Mouse (Mus musculus): ENCODE measurements at regions not wholly inside any gene's neighbourhood (a gene's known extent, or its start where the extent isn't known, plus 50 kb on each side); places are given as distances from the start of the nearest gene placed in this dataset.

DNA sequence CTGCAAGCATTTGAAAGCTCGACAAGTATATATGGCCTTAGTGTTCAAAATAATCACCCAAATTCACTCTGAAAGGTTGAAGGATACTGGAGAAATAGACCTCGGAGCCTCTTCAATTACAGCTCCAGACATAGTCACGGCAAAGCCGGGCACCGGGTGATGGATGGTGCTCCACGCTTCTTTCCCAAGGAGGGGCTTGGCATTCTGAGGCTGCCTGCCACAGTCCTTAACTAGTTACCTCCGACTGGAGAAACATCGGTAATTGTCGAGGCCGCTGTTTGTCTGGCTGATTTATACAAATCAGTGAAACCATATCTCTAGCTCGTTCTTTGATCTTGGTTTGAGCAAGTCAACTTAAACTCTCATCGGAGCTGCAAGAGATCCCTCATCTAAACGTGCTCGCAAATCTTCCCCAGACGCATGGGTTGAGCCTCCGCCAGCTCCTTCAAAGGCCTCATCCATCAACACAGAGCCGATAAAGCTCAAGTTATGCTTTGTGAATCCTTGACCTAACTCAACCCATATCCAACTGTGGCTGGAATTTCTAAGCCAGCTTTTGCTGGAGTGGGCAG is 145.4 kb upstream of the Stx16 start:
- no peak for DNase-seq (ENCODE audit: low spot score in 2 of 2)

DNA sequence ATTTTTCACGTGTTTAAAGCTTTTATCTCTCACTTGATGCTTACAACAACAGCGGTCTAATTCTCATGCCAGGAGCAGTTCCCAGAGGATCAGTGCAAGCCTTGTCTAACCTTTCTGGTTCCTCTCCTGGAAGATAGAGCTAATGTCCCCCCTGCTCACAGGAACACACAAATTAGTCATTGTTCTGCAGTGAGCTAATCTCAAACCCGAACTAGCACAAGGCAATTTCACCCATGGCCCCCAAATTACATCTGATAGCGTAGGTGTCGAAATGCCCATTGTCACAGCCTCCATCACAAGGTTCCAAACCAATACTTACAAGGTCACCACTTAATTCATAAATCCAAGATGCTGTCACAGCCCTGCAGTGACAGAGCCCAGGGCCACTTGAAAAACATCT is 140.4 kb upstream of the Stx16 start:
- DNase-seq (ENCODE audit: low spot score in 2 of 2): no peak

DNA sequence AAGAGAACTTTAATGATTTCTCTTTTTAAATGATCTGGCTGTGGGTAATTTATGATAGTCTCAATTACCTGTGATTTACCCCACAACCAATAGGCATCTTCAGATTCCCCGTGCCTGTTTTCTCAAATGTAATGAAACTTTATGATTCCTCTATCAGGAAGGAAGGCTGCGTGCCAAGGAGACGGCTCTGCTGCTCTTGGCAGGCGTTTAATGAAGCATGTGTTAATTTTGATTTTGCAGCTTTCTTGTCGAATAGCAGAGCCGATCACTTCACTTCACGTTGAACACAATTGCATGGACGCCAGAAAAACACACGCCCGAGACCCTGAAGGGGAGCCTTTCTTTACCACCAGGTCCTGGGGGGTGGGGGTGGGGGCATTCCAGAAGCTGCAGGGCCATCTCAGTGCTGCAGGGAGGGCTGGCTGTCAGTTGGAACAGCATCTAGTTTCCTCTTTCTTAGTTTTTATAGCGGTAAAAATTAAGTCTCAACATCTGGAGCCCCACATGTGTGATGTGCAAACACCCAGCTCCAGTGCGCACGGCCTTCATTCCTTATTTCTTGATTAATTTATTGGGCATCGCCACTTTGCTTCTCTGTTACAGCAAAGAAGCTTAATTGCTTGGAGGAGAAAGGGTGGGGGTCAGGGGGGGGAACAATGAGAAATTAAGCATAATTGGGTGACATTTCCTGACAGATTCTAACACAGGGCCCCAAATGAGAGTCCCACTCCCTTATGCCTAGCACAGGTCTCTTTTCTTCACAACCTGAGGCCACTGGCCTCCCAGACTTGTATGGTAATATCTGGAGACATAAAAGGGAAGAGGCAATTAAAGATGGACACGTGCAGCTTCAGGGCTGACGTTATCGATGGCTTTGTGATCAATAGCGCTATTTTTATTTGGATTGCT is 138.3 kb upstream of the Stx16 start:
- DNase-seq (ENCODE audit: low spot score in 2 of 2): no peak

DNA sequence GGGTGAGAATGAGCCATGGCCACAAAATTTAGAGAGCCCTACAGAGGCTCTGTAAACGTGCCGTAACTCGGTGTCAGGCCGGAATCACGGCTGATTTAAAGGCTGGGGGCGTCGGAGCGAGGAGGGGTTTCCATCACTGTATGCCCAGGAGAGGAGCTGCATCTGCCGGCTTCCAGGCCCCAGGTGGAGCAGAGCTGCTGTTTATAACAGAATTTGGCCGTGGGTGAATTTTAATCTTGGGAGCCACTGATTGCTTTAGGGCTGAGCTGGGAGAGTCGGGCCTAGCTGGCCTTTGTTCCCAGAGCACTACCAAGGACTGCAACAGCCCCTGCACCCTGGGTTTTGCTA is 137.7 kb upstream of the Stx16 start:
- DNase-seq (ENCODE audit: low spot score in 2 of 2): no peak

DNA sequence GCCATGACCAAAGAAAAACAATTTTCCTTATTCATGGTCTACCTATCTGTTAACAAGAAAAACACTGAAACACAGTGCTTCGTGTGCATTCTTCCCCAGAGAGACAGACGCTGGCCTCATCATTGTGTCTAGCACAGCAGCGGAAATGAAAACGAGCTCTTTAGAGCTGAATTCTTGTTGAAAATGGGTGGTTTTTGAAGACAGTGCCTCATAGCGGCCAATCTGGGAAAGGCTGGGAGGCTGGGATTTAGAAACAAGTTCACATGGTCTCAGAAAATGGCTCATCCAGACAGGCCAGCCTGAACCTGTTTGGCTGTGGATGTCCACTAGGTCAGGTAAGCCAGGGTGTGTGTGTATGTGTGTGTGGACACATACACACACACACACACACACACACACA is 130.7 kb upstream of the Stx16 start:
- no peak for DNase-seq (ENCODE audit: low spot score in 2 of 2)

DNA sequence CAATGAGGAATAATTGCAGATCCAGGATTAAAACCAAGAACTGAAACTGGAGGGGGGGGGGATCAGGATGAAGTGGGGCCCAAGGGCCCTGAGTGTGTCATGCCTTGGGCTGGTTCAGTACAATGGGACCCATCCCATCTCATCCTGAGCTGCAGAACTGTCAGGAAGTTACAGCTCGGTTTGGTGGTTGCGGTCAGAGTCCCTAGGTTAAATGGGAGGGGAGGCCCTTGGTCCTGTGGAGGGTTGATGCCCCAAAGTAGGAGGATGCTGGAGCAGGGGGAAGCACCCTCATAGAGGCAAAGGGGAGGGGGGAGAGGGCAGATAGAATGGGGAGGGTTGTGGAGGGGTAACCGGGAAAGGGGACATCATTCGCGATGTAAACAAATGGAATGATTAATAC is 127.5 kb upstream of the Stx16 start:
- no peak for DNase-seq (ENCODE audit: low spot score in 2 of 2)

DNA sequence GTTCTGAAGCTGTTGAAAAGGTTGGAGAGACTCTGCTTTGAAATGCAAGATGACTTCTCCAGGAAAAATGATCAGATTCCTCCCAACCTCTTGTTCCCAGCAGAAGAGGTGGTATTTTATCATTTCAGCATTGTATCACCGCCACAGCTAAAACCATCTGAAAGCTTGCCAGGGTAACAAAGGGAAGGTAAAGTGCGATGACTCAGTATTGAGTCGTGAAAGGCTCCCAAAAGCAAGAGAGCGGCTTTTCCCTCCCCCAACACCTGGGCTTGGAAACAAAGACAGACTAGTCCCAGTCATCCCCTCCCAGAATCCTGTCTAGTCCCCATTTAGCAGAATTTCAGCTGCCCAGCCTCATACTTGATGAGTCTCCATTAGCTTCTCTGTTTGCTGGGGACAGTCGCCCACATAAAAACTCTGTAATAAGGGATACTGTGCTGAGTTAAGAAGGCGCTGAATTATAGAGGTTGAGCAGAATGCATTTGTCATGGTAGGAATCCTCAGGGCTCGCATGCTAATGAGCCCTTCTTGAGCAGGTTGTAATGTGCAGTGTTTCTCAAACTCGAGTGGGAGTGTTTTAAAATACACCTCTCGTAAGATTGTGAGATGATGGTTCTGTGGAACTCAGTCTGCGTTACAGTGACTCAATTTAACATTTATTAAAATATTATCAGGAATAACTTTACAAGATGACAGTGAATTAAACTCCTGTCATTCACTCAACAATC is 125.8 kb upstream of the Stx16 start:
- DNase-seq (ENCODE audit: low spot score in 2 of 2): no peak

DNA sequence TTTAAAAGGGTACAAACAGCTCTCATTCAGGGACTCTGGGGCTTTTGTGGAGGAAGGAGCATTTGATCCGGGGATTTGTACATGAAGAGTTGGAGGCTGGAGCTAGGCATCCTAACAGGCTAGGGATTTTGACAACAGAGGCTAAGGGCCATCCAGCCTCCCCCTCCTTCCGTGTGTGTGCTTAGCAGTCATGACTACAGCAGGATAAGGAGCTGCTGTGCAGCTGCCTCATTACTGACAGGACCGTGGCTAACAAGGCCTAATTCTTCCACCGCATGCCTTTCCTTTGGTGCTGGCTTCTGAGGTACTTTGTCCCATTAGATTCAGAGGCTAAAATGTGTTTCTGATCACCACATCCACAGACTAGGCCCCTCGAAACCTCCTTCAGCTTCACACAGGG is 110.0 kb upstream of the Stx16 start:
- no peak for DNase-seq (ENCODE audit: low spot score in 2 of 2)

DNA sequence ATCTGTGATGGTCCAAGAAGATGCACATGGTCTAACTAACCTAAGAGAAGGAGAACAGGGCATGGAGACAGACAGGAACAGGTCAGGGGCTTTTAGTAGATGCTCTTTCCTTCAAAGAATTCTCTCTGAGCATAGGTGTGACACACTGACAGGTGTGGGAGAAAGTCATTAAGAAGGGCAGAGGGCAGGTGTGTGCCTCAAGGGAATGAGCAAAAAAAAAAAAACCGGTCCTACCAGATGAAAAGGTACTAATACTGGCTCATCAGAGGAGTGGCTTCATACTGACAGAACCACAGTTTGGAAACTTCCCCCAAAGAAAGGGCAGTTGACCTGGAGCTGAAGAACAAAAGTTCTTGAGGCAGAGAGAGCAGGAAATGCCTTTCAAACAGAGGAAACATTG is 105.3 kb upstream of the Stx16 start:
- no peak for DNase-seq (ENCODE audit: low spot score in 2 of 2)

DNA sequence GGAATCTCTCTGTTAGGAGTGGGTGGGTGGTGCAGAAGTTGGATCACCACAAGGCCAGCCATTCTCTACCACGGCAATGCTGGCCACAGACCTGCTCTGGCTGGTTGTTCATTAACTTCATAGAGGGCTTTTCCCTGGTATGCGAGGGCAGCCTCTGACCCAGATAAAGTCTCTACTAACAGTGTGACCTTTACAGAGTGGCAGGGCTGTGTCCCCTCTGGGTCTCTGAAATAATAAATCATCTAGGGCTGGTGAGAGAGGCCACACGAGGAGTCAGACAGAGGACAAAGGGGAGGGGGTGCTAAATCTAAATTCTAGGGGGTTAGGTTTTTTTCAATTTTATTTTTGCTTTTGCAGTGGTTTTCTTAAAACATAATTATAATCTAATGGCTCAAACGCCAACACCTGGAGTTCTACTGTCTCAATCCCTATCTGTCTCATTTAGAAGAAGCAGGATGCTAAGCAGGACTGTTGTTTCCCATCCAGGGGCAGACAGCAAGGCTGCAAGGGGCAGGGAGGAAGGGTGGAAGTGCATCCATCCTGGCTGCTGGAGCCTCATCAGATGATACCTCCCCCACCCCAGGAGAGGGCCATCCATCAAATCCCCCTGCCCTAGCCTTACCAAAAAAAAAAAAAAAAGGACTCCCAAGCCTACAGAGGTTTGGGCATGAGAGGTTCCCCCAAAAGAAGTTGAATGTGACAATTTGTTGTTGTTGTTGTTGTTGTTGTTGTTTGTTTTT is 99.6 kb upstream of the Stx16 start:
- no peak for DNase-seq (ENCODE audit: low spot score in 2 of 2)

DNA sequence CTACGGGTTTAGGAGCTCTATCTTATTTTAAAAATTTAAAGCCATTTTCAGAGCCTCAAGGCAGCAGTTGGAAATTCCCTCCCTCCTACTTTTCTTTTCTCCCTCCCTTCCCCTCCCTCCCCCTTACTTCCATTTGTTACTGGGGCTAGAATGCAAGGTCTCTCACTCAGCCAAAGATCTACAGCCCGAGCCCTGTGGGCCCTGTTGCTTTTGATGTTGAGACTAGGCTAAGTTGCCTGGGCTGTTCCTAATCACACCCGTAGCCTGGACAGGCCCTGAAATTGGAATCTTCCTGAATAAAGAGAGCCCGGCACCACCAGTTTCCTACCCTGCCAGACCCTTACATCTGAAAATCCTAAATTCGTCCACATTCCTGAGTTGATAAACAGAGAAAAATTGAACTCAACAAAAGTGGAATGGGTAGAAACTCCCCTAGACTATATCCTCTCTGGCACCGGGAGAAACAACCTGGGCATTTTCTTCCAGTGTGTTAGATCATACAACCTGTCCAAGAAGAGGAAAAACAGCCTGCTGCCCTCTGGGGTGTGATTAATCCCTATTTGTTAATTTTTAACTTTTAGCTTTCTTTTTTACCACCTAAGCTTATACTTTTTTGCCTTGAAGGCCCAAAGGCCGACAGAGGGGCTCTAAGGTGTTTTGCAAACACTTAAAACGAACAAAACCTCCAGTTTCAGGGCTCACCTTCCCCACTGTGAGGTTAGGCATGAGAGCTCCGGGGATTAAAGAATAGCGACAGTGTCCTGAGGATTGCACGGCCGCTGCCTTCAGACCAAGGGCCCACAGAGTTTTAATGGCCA is 98.7 kb upstream of the Stx16 start:
- DNase-seq (ENCODE audit: low spot score in 2 of 2): no peak

DNA sequence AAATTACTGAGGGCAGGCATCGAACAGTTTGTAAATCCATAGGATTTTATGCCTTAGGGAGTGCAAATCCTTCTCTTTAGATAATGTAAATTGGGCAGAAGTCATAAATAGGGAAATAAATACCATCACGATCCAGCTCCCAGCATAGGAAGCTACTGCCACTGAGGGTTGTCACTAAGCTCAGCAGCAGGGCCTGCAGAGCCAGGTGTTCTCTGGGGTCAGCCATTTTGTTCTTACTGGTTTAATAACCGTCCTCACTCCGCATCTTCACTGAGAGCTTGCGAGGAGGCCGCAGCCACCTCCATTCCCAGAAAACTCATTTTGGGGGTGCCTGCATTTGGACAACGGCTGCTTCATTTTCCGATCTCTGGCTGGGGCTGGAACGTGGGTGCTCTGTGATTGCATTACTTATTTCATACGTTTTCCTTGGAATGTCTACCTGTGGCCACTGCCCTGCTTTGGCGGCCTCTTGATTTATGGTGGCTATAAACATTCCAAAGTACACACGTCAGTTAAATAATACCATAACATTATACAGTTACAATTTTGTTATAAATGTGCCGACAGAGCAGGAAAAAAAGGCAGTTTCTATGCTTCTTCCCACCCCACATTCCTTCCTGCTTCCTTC is 97.9 kb upstream of the Stx16 start:
- DNase-seq (ENCODE audit: low spot score in 2 of 2): no peak

DNA sequence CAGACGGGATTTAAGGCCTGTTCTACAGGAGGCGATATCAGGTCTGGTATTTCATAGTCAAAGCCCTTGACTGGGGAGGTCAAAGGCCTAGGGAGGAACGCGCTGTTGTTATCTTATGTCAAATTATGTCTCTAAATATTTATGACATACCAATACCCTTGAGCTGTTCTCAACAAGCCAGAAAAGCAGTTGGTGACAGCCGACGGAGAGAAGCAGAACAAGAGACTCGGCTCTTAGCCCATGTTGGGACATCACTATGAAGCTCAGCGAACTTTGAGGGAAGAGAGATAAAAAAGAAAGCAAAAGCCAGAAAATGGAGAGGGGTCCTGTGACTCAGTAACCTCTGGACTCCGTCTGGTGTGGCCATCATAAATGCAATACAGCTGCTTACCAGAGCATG is 95.1 kb upstream of the Stx16 start:
- DNase-seq (ENCODE audit: low spot score in 2 of 2): no peak

DNA sequence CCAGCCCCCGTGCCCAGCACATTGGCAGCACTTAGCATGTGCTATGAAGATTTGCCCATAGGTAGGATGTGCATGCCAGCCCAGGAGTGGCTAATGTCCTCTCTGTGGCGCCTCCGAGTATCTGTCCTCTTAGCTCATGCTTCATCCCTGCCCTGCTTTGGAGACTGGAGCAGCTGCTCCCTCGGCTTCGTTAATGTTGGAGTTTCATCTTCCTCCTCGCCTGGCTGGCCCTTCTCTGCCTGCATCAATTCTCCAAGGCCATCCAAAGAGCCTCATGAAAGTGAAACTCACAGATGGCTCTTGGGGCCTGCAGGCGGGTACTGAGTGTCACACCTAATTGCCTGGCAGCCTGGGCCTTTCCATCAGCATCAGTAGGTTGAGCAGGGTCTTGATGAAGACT is 88.6 kb upstream of the Stx16 start:
- no peak for DNase-seq (ENCODE audit: low spot score in 2 of 2)

DNA sequence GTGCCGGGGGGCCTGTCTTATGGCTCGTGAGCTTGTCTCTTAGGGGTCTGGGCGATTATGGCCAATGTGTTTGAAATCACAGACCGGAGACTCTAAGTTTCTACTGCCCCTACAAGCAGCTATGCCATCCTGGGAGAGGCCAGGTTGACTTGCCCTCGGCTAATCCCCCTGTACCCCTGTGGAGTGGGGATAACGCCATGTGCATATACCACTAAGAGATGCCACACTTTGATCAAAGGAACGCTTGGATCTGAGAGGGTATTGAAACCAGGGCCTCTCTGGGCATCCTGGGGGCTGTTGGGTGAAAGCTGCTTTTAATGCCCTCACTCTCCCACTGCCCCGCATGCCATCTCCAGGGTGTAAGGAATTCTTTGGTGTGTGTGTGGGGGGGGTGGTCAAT is 88.2 kb upstream of the Stx16 start:
- no peak for DNase-seq (ENCODE audit: low spot score in 2 of 2)

DNA sequence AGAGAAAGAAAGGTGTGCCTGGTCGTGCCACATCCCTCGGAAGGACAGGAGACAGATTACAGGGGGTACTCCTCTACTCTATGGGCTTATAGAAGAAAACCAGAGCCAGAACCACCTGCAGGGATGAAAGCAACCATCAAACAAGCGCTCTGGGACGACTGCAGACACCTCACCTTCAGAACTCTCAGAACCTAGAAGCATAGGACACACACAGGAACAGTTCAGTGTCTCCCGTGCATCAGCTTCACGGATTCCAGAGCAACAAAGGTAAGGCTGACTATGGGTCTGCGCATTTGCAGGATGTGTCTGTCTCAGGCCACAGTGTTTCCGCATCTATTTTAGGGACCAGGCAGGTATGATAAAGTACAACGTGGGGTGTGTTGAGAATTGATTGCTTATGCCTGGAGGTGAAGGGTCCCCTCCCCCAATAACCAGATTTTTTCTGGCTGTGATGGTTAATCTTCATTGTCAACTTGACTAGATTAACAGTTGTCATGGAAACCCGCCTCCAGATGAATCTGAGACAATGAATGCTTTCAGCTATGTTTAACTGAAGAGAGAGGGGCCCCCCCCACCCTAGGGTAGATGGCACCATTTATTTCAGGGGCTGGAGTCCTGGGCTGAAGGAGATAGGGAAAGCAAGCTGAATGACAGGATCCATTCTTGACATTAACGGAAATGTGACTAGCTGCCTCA is 87.3 kb upstream of the Stx16 start:
- no peak for DNase-seq (ENCODE audit: low spot score in 2 of 2)

DNA sequence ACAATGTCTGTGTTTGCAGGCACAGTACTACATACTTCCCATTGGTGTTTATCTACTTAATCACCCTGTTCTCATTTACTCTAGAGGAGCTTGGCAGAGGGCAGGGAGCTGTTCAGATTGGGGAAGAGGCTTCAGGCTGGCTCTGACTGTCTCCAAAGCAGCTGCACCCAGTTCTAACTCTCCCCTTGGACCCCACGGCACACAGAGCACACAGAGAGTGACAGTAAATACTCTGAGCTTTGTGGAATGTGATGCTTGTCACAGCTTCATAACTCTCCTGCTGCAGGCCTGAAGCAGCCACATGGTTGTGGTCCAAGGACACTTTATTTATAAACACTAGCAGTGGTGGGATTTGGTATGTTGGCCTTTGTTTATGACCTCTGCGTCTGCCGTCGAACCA is 85.4 kb upstream of the Stx16 start:
- no peak for DNase-seq (ENCODE audit: low spot score in 2 of 2)

DNA sequence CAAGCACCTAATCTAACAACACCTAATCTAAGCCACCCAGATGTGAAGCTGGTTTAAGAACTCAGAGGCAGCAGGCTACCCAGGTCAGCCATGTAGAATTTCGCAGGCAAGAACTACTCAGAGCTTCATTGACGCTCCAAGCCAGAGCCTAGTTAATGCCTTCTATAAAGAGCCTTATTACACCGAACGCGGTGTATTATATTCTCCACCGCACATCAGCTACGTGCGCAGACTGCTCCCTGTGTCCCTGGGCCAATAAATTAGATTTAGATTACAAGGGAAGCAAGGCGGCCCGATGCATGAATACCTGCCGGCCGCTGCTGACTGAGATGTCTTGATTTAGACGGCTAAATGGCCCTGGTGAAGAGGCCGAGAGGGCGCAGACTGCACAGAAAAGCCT is 84.7 kb upstream of the Stx16 start:
- DNase-seq (ENCODE audit: low spot score in 2 of 2): no peak

DNA sequence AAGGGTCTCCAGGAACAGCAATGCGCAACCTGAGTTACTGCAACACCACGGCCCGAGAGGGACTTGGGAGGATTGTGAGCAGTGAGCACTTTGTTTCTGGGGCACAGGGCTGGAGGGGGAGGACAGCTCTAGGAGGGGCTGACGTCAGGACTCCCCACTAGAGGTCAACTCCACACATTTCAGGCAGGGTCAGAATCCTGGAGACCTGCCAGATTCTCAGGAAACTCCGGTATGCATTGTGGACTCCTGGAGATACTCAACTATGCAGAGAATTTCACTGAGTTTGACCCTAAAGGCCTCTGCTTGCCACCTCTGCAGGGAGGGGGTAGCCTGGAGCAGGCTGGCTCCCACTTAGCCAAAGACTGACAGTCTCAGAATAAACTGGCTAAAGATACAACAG is 84.1 kb upstream of the Stx16 start:
- DNase-seq (ENCODE audit: low spot score in 2 of 2): no peak

DNA sequence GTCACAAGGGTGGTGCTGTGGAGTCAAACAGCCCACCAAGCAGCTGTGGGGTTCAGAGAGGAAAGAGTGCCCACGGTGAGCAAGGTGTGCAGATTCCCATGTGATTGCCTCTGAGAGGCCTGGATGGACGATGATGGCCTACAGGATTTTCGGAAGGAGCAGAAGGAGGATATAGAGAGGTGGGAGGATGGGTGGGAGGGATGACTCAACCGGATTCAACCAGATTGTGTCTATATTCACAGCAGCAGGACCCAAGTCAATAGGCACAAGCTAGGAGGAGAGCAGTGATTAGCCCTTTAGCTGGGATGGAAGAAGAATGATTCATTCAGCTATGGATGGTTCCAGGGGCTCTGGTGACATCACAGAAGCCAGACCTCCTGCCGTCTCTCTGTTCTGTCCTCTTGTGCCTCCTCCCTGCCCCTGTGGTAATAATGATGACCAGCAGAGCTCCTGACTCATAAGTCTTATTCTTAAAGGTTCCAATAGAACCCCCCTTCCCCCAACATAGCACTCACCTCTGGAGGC is 82.6 kb upstream of the Stx16 start:
- no peak for DNase-seq (ENCODE audit: low spot score in 2 of 2)

Data from spleen, postnatal 36 days (tissue).